Mouse (Mus musculus) cerebellum, adult 2 months (tissue): ENCODE measurements at regions not wholly inside any gene's neighbourhood (a gene's known extent, or its start where the extent isn't known, plus 50 kb on each side); places are given as distances from the start of the nearest gene placed in this dataset.

Experiments used
- CTCF ChIP-seq: fragments of 200-500 bp; IDR thresholded peaks from 2 replicates; pipeline ENCODE4 v1.5.1; 2011; ENCODE audit warnings: low read depth, mild to moderate bottlenecking, control low read depth, low read length, moderate library complexity, borderline replicate concordance; ENCODE audit not compliant: insufficient read depth
- POLR2A ChIP-seq: fragments of 200-500 bp; IDR thresholded peaks from 2 replicates; pipeline ENCODE4 v1.6.1; 2011; ENCODE audit warnings: low read length, control low read depth, borderline replicate concordance; ENCODE audit not compliant: insufficient read depth

GRCm38 (mm10) chr1:114729167-114729566, 955.4 kb upstream of the Cntnap5a start:
- no peak for TF ChIP-seq CTCF
- TF ChIP-seq POLR2A, result no peak
